ENCODE assay signal across 8 mouse cellular contexts in the genomic region with DNA sequence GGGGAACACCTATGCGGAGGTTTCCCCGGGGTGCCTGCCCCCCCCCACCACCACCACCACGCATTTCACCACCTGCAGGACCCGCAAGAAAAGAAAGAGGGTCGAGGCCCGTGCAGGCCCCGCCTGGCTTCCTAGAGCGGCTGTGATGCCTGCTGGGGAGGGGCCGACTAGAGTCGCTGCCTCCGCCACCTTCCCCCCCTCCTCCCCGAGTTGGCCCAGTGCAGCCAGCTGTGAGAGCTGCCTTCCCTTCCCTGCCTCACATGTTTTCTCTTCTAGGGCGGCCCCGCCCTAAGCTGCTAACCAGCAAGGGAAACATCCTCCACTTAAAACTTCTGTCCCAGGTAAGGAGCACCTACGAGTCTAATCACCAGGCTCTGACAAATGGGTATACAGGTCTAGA. TPM values are rescaled to one million over a fixed set of nuclear protein-coding genes. Genes with fewer than 3 reads are reported as not detected.
DNase-seq lines count a peak whose midpoint lies in the region; ATAC-seq lines count a peak whose summit lies in the region.
"Not testable (repeated sequence)": the region's sequence is repeated elsewhere in the genome, so short reads cannot be mapped to it uniquely, and the experiment has no call there.

No protein-coding gene starts in this region.

- H3K4me2 ChIP-seq in forebrain, embryonic 13.5 days, result peak overlapping the region; percentile 29
- peak overlapping the region; percentile 48 for H3K4me2 ChIP-seq in kidney, embryonic 15.5 days
- H3K4me2 ChIP-seq in midbrain, embryonic 12.5 days (replicated peaks), result peak overlapping the region; percentile 39
- H3K4me2 ChIP-seq in stomach, embryonic 15.5 days, result peak overlapping the region; percentile 40

- H3K4me3 ChIP-seq in forebrain, embryonic 13.5 days, result not testable (repeated sequence)
- peak overlapping the region; percentile 35 for H3K4me3 ChIP-seq in hindbrain, embryonic 10.5 days
- peak overlapping the region; percentile 26 for H3K4me3 ChIP-seq in kidney, embryonic 15.5 days (replicated peaks)
- peak overlapping the region; percentile 17; the same call in 1 of the 2 replicates for H3K4me3 ChIP-seq in midbrain, embryonic 12.5 days
- H3K4me3 ChIP-seq in stomach, embryonic 15.5 days (replicated peaks), result peak overlapping the region; percentile 20

- 29% methylated on average over 15 of the region's 15 CpGs for WGBS in forebrain, embryonic 13.5 days
- WGBS in hindbrain, embryonic 10.5 days, result 25% methylated on average over 15 of the region's 15 CpGs
- 33% methylated on average over 13 of the region's 15 CpGs for WGBS in kidney, embryonic 15.5 days
- 18% methylated on average over 15 of the region's 15 CpGs for WGBS in midbrain, embryonic 12.5 days
- WGBS in stomach, embryonic 15.5 days, result 34% methylated on average over 15 of the region's 15 CpGs

- not testable (repeated sequence) for H3K27me3 ChIP-seq in forebrain, embryonic 13.5 days; hindbrain, embryonic 10.5 days (ENCODE audit: insufficient read depth, poor library complexity, severe bottlenecking); kidney, embryonic 15.5 days; midbrain, embryonic 12.5 days; stomach, embryonic 15.5 days (replicated peaks)

- not testable (repeated sequence) for H3K9me3 ChIP-seq in forebrain, embryonic 13.5 days (replicated peaks); hindbrain, embryonic 10.5 days; kidney, embryonic 15.5 days (replicated peaks); midbrain, embryonic 12.5 days; stomach, embryonic 15.5 days

- ATAC-seq in forebrain, embryonic 13.5 days; kidney, embryonic 15.5 days (replicated peaks; ENCODE audit: low FRiP score); midbrain, embryonic 12.5 days (ENCODE audit: low FRiP score, low read depth); stomach, embryonic 15.5 days (ENCODE audit: insufficient read depth, low FRiP score, low read depth): not testable (repeated sequence)

- DNase-seq in 3134 (ENCODE audit: extremely low read depth, insufficient read length, low spot score) (peak; percentile 9), liver (peak; percentile 4)
- peak; percentile 21 for DNase-seq in embryo, embryonic 9.5 days (ENCODE audit: extremely low spot score)
- peak; percentile 13 for DNase-seq in hindbrain, embryonic 10.5 days (ENCODE audit: low spot score)

- not testable (repeated sequence) for H3K4me1 ChIP-seq in forebrain, embryonic 13.5 days; hindbrain, embryonic 10.5 days (replicated peaks); kidney, embryonic 15.5 days; midbrain, embryonic 12.5 days; stomach, embryonic 15.5 days

- not testable (repeated sequence) for H3K36me3 ChIP-seq in forebrain, embryonic 13.5 days (ENCODE audit: poor library complexity, severe bottlenecking); hindbrain, embryonic 10.5 days; kidney, embryonic 15.5 days; midbrain, embryonic 12.5 days; stomach, embryonic 15.5 days

- H3K9ac ChIP-seq in forebrain, embryonic 13.5 days; kidney, embryonic 15.5 days; midbrain, embryonic 12.5 days (replicated peaks); stomach, embryonic 15.5 days: not testable (repeated sequence)

- H3K27ac ChIP-seq in forebrain, embryonic 13.5 days; hindbrain, embryonic 10.5 days; kidney, embryonic 15.5 days; midbrain, embryonic 12.5 days (replicated peaks); stomach, embryonic 15.5 days: not testable (repeated sequence)

RNA-seq across cellular contexts. Expression of gene Acer3, which starts 52.8 kb away (rescaled TPM):
- 9.3 and 12.8 TPM in 2 replicates for polyA plus RNA-seq in forebrain, embryonic 13.5 days (2015; fragmentation: Nextera tagmentation; extraction: Ambion mirVana)
- 18.5 and 22.2 TPM in 2 replicates for polyA plus RNA-seq in hindbrain, embryonic 10.5 days (2016; fragmentation: Nextera tagmentation; extraction: Ambion mirVana)
- polyA plus RNA-seq in kidney, embryonic 15.5 days (2015; fragmentation: Nextera tagmentation; extraction: Ambion mirVana), result 24.0 and 29.6 TPM in 2 replicates
- polyA plus RNA-seq in midbrain, embryonic 12.5 days (2016; fragmentation: Nextera tagmentation; extraction: Ambion mirVana), result 16.0 and 16.5 TPM in 2 replicates
- polyA plus RNA-seq in stomach, embryonic 15.5 days (2015; fragmentation: Nextera tagmentation; extraction: Ambion mirVana), result 25.7 and 27.4 TPM in 2 replicates
